Mouse (Mus musculus) liver, embryonic 13.5 days (tissue): Measurements from ENCODE around the gene Trappc3. TPM values are rescaled to one million over a fixed set of nuclear protein-coding genes. Genes with fewer than 3 reads are reported as not detected.

Source experiments
- ATAC-seq: fragments of 200-750 bp; cut with Nextera tagmentation; 2 replicates; pipeline ENCODE4 v1.8.0; 2017; ENCODE audit warnings: low read depth, mild to moderate bottlenecking, moderate number of reproducible peaks, moderate library complexity
- DNase-seq: peaks from one replicate; pipeline ENCODE4 v3.0.0; 2022
- H3K27ac ChIP-seq: fragments of 300-500 bp; sonication (generic); 2 replicates; pipeline ENCODE4 v1.5.1; 2015; ENCODE audit warnings: moderate library complexity, mild to moderate bottlenecking, inconsistent platforms
- H3K27me3 ChIP-seq: fragments of 300-500 bp; sonication (generic); 2 replicates; pipeline ENCODE4 v1.6.1; 2015; ENCODE audit warnings: mild to moderate bottlenecking, inconsistent platforms
- H3K36me3 ChIP-seq: fragments of 300-500 bp; sonication (generic); 2 replicates; pipeline ENCODE4 v1.6.1; 2015; ENCODE audit warnings: mild to moderate bottlenecking, inconsistent platforms
- H3K4me1 ChIP-seq: fragments of 300-500 bp; sonication (generic); replicated peaks from 2 replicates; pipeline ENCODE4 v1.6.1; 2015; ENCODE audit warnings: inconsistent platforms
- H3K4me2 ChIP-seq: fragments of 300-500 bp; sonication (generic); 2 replicates; pipeline ENCODE4 v1.6.1; 2015; ENCODE audit warnings: inconsistent platforms, mild to moderate bottlenecking, moderate library complexity
- H3K4me3 ChIP-seq: fragments of 300-500 bp; sonication (generic); replicated peaks from 2 replicates; pipeline ENCODE4 v1.5.1; 2015; ENCODE audit warnings: mild to moderate bottlenecking, inconsistent platforms
- H3K9ac ChIP-seq: fragments of 300-500 bp; sonication (generic); 2 replicates; pipeline ENCODE4 v1.6.1; 2015; ENCODE audit warnings: mild to moderate bottlenecking, inconsistent platforms
- H3K9me3 ChIP-seq: fragments of 300-500 bp; sonication (generic); replicated peaks from 2 replicates; pipeline ENCODE4 v1.6.1; 2016; ENCODE audit warnings: inconsistent platforms
- WGBS: fragments of 180-500 bp; shearing (Covaris S2); methylation state at CpG from one replicate; pipeline ENCODE4 v1.1.7; 2015; ENCODE audit not compliant: insufficient replicate concordance; 5-methylcytosine and 5-hydroxymethylcytosine counted together
- polyA plus RNA-seq: library from polyadenylated mRNA; unstranded; fragments of >200 nt; fragmentation: Nextera tagmentation; extraction: Ambion mirVana; gene quantifications from 2 replicates; pipeline ENCODE4 v1.2.1, GENCODE M21; 2015

Gene Trappc3
- polyA plus RNA-seq, 1 experiment from 2014 or later, result 41.5 TPM

- Histone ChIP-seq H3K9ac (no peak overlapping the region), H3K27ac (no peak overlapping the region), H3K9me3 (no peaks in the 10 kb centered on the region), H3K4me1 (peaks cover 7% of the 10 kb centered on the region), H3K4me3 (no peak overlapping the region), H3K4me2 (no peak overlapping the region), H3K36me3 (no peaks in the 10 kb centered on the region), H3K27me3 (peaks cover 59% of the 10 kb centered on the region)
- DNase-seq (no peak), ATAC-seq (no peak)
- 35% methylated on average over 8 of the region's 8 CpGs for WGBS
Measured at GRCm38 (mm10) chr4:126283582-126283981, 21.5 kb downstream of the Trappc3 start.

- peak within 1 kb of the TSS; percentile 50 for H3K4me3 ChIP-seq
- WGBS, result 3% methylated on average over 42 of the region's 42 CpGs
- no peak within 1 kb of the TSS for H3K27ac ChIP-seq
Measured at GRCm38 (mm10) chr4:126286492-126286891, 24.4 kb downstream of the Trappc3 start, which contains the start of gene Col8a2. Gene Col8a2, plus strand, starts transcription at chr4:126286793.

GRCm38 (mm10) chr4:126287302-126287995 is 25.3 kb downstream of the Trappc3 start:
- peak overlapping the region; percentile 50; the same call in 1 of the 2 replicates for H3K4me3 ChIP-seq
- H3K4me2 ChIP-seq, result no peak overlapping the region; the same call in 1 of the 2 replicates
- no peak for DNase-seq
- peaks cover 7% of the 10 kb centered on the region for H3K4me1 ChIP-seq
- H3K9ac ChIP-seq, result no peak overlapping the region
- no peaks in the 10 kb centered on the region for H3K9me3 ChIP-seq
- peaks cover 85% of the 10 kb centered on the region for H3K27me3 ChIP-seq
- no peaks in the 10 kb centered on the region for H3K36me3 ChIP-seq
- ATAC-seq, result no peak
- WGBS, result 36% methylated on average over 11 of the region's 11 CpGs
- no peak overlapping the region for H3K27ac ChIP-seq

More at GRCm38 (mm10) chr4:126286492-126286891, 24.4 kb downstream of the Trappc3 start, which contains the start of gene Col8a2:
- 0 out of 2 replicates have a peak, but pooled peaks have one; percentile 45 for ATAC-seq
- H3K27me3 ChIP-seq, result peaks cover 85% of the 10 kb centered on the region
- H3K4me1 ChIP-seq, result peaks cover 7% of the 10 kb centered on the region
- no peak for DNase-seq
- H3K36me3 ChIP-seq, result no peaks in the 10 kb centered on the region
- H3K4me2 ChIP-seq, result peak within 1 kb of the TSS; percentile 57
- H3K9me3 ChIP-seq, result no peaks in the 10 kb centered on the region
- no peak within 1 kb of the TSS for H3K9ac ChIP-seq

- ATAC-seq (no peak), DNase-seq (no peak)
- no peak overlapping the region for H3K27ac ChIP-seq
- H3K9ac ChIP-seq, result no peak overlapping the region
- H3K4me1 ChIP-seq, result peaks cover 7% of the 10 kb centered on the region
- H3K36me3 ChIP-seq, result no peaks in the 10 kb centered on the region
- H3K4me3 ChIP-seq, result no peak overlapping the region; the same call in 1 of the 2 replicates
- H3K27me3 ChIP-seq, result peaks cover 83% of the 10 kb centered on the region
- H3K9me3 ChIP-seq, result no peaks in the 10 kb centered on the region
- WGBS, result 24% methylated on average over 17 of the region's 17 CpGs
- H3K4me2 ChIP-seq, result no peak overlapping the region
Measured at GRCm38 (mm10) chr4:126288085-126288666, 26.1 kb downstream of the Trappc3 start.

GRCm38 (mm10) chr4:126290314-126290713 is 28.2 kb downstream of the Trappc3 start:
- Histone ChIP-seq H3K4me1 (peaks cover 11% of the 10 kb centered on the region), H3K9me3 (no peaks in the 10 kb centered on the region), H3K9ac (no peak overlapping the region), H3K27me3 (peaks cover 76% of the 10 kb centered on the region), H3K4me3 (no peak overlapping the region), H3K27ac (no peak overlapping the region), H3K4me2 (no peak overlapping the region), H3K36me3 (no peaks in the 10 kb centered on the region)
- WGBS, result 67% methylated on average over 8 of the region's 8 CpGs
- DNase-seq (no peak), ATAC-seq (no peak)

GRCm38 (mm10) chr4:126291196-126291595 is 29.1 kb downstream of the Trappc3 start:
- H3K4me1 ChIP-seq, result peaks cover 11% of the 10 kb centered on the region
- peaks cover 77% of the 10 kb centered on the region for H3K27me3 ChIP-seq
- ATAC-seq (no peak), DNase-seq (no peak)
- WGBS, result 31% methylated on average over 13 of the region's 13 CpGs
- H3K27ac ChIP-seq, result no peak overlapping the region
- H3K4me2 ChIP-seq, result no peak overlapping the region
- H3K9me3 ChIP-seq, result no peaks in the 10 kb centered on the region
- H3K9ac ChIP-seq, result no peak overlapping the region
- H3K36me3 ChIP-seq, result no peaks in the 10 kb centered on the region
- no peak overlapping the region for H3K4me3 ChIP-seq

GRCm38 (mm10) chr4:126295152-126295551 is 33.0 kb downstream of the Trappc3 start:
- no peak overlapping the region for H3K9ac ChIP-seq
- H3K27ac ChIP-seq, result no peak overlapping the region
- H3K4me3 ChIP-seq, result no peak overlapping the region
- ATAC-seq (peak; percentile 37; the same call in 1 of the 2 replicates), DNase-seq (no peak)
- H3K9me3 ChIP-seq, result no peaks in the 10 kb centered on the region
- no peak overlapping the region for H3K4me2 ChIP-seq
- peaks cover 11% of the 10 kb centered on the region; the same call in 1 of the 2 replicates for H3K4me1 ChIP-seq
- H3K27me3 ChIP-seq, result peaks cover 79% of the 10 kb centered on the region
- 64% methylated on average over 6 of the region's 6 CpGs for WGBS
- H3K36me3 ChIP-seq, result no peaks in the 10 kb centered on the region

- no peaks in the 10 kb centered on the region for H3K9me3 ChIP-seq
- H3K27me3 ChIP-seq, result peaks cover 81% of the 10 kb centered on the region
- no peaks in the 10 kb centered on the region for H3K36me3 ChIP-seq
- H3K27ac ChIP-seq, result no peak overlapping the region
- peaks cover 16% of the 10 kb centered on the region for H3K4me1 ChIP-seq
- 31% methylated on average over 4 of the region's 4 CpGs for WGBS
- H3K4me2 ChIP-seq, result no peak overlapping the region; the same call in 1 of the 2 replicates
- ATAC-seq, result no peak
- H3K9ac ChIP-seq, result no peak overlapping the region
- H3K4me3 ChIP-seq, result no peak overlapping the region
- DNase-seq, result no peak
Measured at GRCm38 (mm10) chr4:126295937-126296336, 33.8 kb downstream of the Trappc3 start.

- Histone ChIP-seq H3K4me3 (peak overlapping the region; percentile 1), H3K4me1 (peaks cover 21% of the 10 kb centered on the region), H3K27me3 (peaks cover 81% of the 10 kb centered on the region), H3K4me2 (peak overlapping the region; percentile 47), H3K27ac (no peak overlapping the region), H3K9ac (no peak overlapping the region; the same call in 1 of the 2 replicates), H3K9me3 (no peaks in the 10 kb centered on the region), H3K36me3 (no peaks in the 10 kb centered on the region)
- no peak for DNase-seq
- no peak for ATAC-seq
- 2% methylated on average over 34 of the region's 34 CpGs for WGBS
Measured at GRCm38 (mm10) chr4:126296617-126297101, 34.5 kb downstream of the Trappc3 start.

- Histone ChIP-seq H3K27me3 (peaks cover 78% of the 10 kb centered on the region), H3K4me3 (peak overlapping the region; percentile 30), H3K9me3 (0 out of 2 replicates have a peak, but pooled peaks cover 1% of the 10 kb centered on the region), H3K27ac (no peak overlapping the region), H3K4me1 (peaks cover 17% of the 10 kb centered on the region), H3K9ac (no peak overlapping the region), H3K36me3 (no peaks in the 10 kb centered on the region), H3K4me2 (peak overlapping the region; percentile 56)
- 2% methylated on average over 50 of the region's 50 CpGs for WGBS
- DNase-seq (no peak), ATAC-seq (no peak)
Measured at GRCm38 (mm10) chr4:126300916-126301583, 38.9 kb downstream of the Trappc3 start.
